Mouse (Mus musculus): Measurements from ENCODE around the gene Trcg1.
A peak's percentile ranks its signal among the peaks of the same experiment; 100 is the strongest.

GRCm38 (mm10) chr9:57209316-57209715, 27.0 kb upstream of the Trcg1 start:
- no peak for TF ChIP-seq USF2 (IDR thresholded peaks at IDR 0.05; ENCODE audit: borderline replicate concordance in 1 of 2, insufficient read depth in 1 of 2, low read depth in 1 of 2, low read length in 2 of 2)
- TF ChIP-seq CHD2 (IDR thresholded peaks at IDR 0.05; ENCODE audit: low read length), result no peak
- no peak for TF ChIP-seq JUND (IDR thresholded peaks at IDR 0.05; ENCODE audit: low read depth, low read length)
- TF ChIP-seq CTCF (IDR thresholded peaks at IDR 0.05 in 2 of 3, conservative IDR thresholded peaks at IDR 0.05 in 1 of 3; ENCODE audit: control insufficient read depth in 1 of 3, insufficient read depth in 1 of 3, low read depth in 2 of 3, low read length in 3 of 3, poor library complexity in 1 of 3, severe bottlenecking in 1 of 3), result peak; percentile 51 to 84 (median 76)
- TF ChIP-seq MEF2A (IDR thresholded peaks at IDR 0.05; ENCODE audit: extremely low read depth, insufficient replicate concordance, low read depth, low read length, poor library complexity, severe bottlenecking), result no peak
- peak; percentile 12; the same call in 1 of the 2 replicates for TF ChIP-seq ZNF384 (IDR thresholded peaks at IDR 0.05; ENCODE audit: low read depth, low read length)

Measured in MEL (cell line).